Mouse (Mus musculus) thymus, adult 2 months (tissue): ENCODE data around the gene Zdhhc6.

ENCODE experiments used
- CTCF ChIP-seq: fragments of 200-500 bp; IDR thresholded peaks from 2 replicates; pipeline ENCODE4 v1.5.1; 2012; ENCODE audit warnings: mild to moderate bottlenecking, control low read depth, low read length, moderate library complexity, borderline replicate concordance; ENCODE audit not compliant: control insufficient read depth, poor library complexity, insufficient read depth; ENCODE audit errors: extremely low read depth
- POLR2A ChIP-seq: fragments of 200-500 bp; IDR thresholded peaks from 2 replicates; pipeline ENCODE4 v1.6.1; 2012; ENCODE audit warnings: mild to moderate bottlenecking, low read length, control low read depth, moderate library complexity; ENCODE audit not compliant: control insufficient read depth, poor library complexity, insufficient read depth; ENCODE audit errors: extremely low read depth

- TF ChIP-seq CTCF (no peak), POLR2A (no peak)
These were observed 6.8 kb upstream of the Zdhhc6 start for GRCm38 (mm10) chr19:55322604-55323003.
